In genomic region chr6:90920510-90921220, GRCm38 (mm10) we compare ENCODE assay signal across 12 mouse cellular contexts.
A peak's percentile ranks its signal among the peaks of the same experiment; 100 is the strongest.
DNase-seq lines count a peak whose midpoint lies in the region; ATAC-seq lines count a peak whose summit lies in the region.
"Had no signal": no experiment of that assay in that cellular context is flagged by ENCODE, and none has a peak within 500 bp of the region (broad histone marks: within the 10 kb centered on the region; RNA-seq: fewer than 3 reads in every experiment).

No protein-coding gene starts in this region.

- no peaks in the 10 kb centered on the region for H3K9me3 ChIP-seq in forebrain, embryonic 12.5 days
- no peaks in the 10 kb centered on the region for H3K9me3 ChIP-seq in forebrain, embryonic 11.5 days (ENCODE audit: control insufficient read depth, low read length)
- no peaks in the 10 kb centered on the region for H3K9me3 ChIP-seq in hindbrain, embryonic 12.5 days (replicated peaks)
- no peaks in the 10 kb centered on the region for H3K9me3 ChIP-seq in neural tube, embryonic 14.5 days (ENCODE audit: control insufficient read depth, low read length)

- 67% methylated on average over 4 of the region's 5 CpGs for WGBS in forebrain, embryonic 12.5 days
- WGBS in forebrain, embryonic 11.5 days = 69% methylated on average over 5 of the region's 5 CpGs
- 52% methylated on average over 5 of the region's 5 CpGs for WGBS in hindbrain, embryonic 12.5 days
- WGBS in neural tube, embryonic 14.5 days = 28% methylated on average over 5 of the region's 5 CpGs

- H3K4me2 ChIP-seq in forebrain, embryonic 12.5 days = no peak overlapping the region
- H3K4me2 ChIP-seq in forebrain, embryonic 11.5 days (ENCODE audit: low read depth, low read length, severe bottlenecking) = no peak overlapping the region
- H3K4me2 ChIP-seq in hindbrain, embryonic 12.5 days (replicated peaks) = no peak overlapping the region
- no peak overlapping the region for H3K4me2 ChIP-seq in neural tube, embryonic 14.5 days (ENCODE audit: low read depth, low read length)
- H3K4me2 ChIP-seq: liver, embryonic 11.5 days had no signal

- no peaks in the 10 kb centered on the region for H3K27me3 ChIP-seq in forebrain, embryonic 12.5 days
- H3K27me3 ChIP-seq in forebrain, embryonic 11.5 days (ENCODE audit: control insufficient read depth, insufficient read depth, low read length) = no peaks in the 10 kb centered on the region
- H3K27me3 ChIP-seq in hindbrain, embryonic 12.5 days = no peaks in the 10 kb centered on the region
- H3K27me3 ChIP-seq in neural tube, embryonic 14.5 days (ENCODE audit: control insufficient read depth, insufficient read depth, low read length) = no peaks in the 10 kb centered on the region

- peaks cover 34% of the 10 kb centered on the region for H3K4me1 ChIP-seq in forebrain, embryonic 12.5 days
- no peaks in the 10 kb centered on the region for H3K4me1 ChIP-seq in forebrain, embryonic 11.5 days (replicated peaks; ENCODE audit: control insufficient read depth, insufficient read depth, low read length)
- peaks cover 64% of the 10 kb centered on the region for H3K4me1 ChIP-seq in hindbrain, embryonic 12.5 days
- peaks cover 40% of the 10 kb centered on the region for H3K4me1 ChIP-seq in neural tube, embryonic 14.5 days (ENCODE audit: control insufficient read depth, insufficient read depth, low read length)

- DNase-seq in forebrain, embryonic 11.5 days (ENCODE audit: low spot score) = no peak
- DNase-seq in lung, postnatal 10 days = peak; percentile 31
- DNase-seq in lung, adult 18-20 months = no peak
- DNase-seq in gastrocnemius, postnatal 25 days = no peak
- no peak for DNase-seq in frontal cortex, adult 2 months (ENCODE audit: extremely low spot score in 1 of 2, low spot score in 1 of 2)
- DNase-seq: adrenal gland, adult 2 months; cerebellum, adult 11 months; heart, postnatal 36 days had no signal

- no peaks in the 10 kb centered on the region for H3K36me3 ChIP-seq in forebrain, embryonic 12.5 days (replicated peaks)
- H3K36me3 ChIP-seq in forebrain, embryonic 11.5 days (ENCODE audit: control insufficient read depth, insufficient read depth, low read length) = no peaks in the 10 kb centered on the region
- H3K36me3 ChIP-seq in hindbrain, embryonic 12.5 days = no peaks in the 10 kb centered on the region
- H3K36me3 ChIP-seq in neural tube, embryonic 14.5 days (ENCODE audit: control insufficient read depth, insufficient read depth, low read length) = no peaks in the 10 kb centered on the region

- no peak overlapping the region for H3K9ac ChIP-seq in forebrain, embryonic 12.5 days
- no peak overlapping the region for H3K9ac ChIP-seq in forebrain, embryonic 11.5 days (ENCODE audit: low read length)
- no peak overlapping the region for H3K9ac ChIP-seq in hindbrain, embryonic 12.5 days
- H3K9ac ChIP-seq in neural tube, embryonic 14.5 days (replicated peaks; ENCODE audit: low read depth, low read length) = no peak overlapping the region

- H3K27ac ChIP-seq in forebrain, embryonic 12.5 days = peak overlapping the region; percentile 54; the same call in 1 of the 2 replicates
- H3K27ac ChIP-seq in forebrain, embryonic 11.5 days (ENCODE audit: low read depth, low read length) = no peak overlapping the region
- peak overlapping the region; percentile 78 for H3K27ac ChIP-seq in hindbrain, embryonic 12.5 days
- 0 out of 2 replicates have a peak overlapping the region, but pooled peaks have one; percentile 4 for H3K27ac ChIP-seq in neural tube, embryonic 14.5 days (ENCODE audit: low read depth, low read length)

- no peak overlapping the region for H3K4me3 ChIP-seq in forebrain, embryonic 12.5 days (replicated peaks)
- no peak overlapping the region for H3K4me3 ChIP-seq in forebrain, embryonic 11.5 days (ENCODE audit: low read depth, low read length)
- H3K4me3 ChIP-seq in hindbrain, embryonic 12.5 days = no peak overlapping the region
- H3K4me3 ChIP-seq in neural tube, embryonic 14.5 days (ENCODE audit: low read depth, low read length) = no peak overlapping the region

- 0 out of 2 replicates have a peak, but pooled peaks have one; percentile 23 for ATAC-seq in forebrain, embryonic 12.5 days (ENCODE audit: low FRiP score)
- ATAC-seq in forebrain, embryonic 11.5 days (replicated peaks; ENCODE audit: low FRiP score) = no peak
- peak; percentile 26; the same call in 1 of the 2 replicates for ATAC-seq in hindbrain, embryonic 12.5 days (ENCODE audit: low FRiP score)
- ATAC-seq in neural tube, embryonic 14.5 days (ENCODE audit: low read depth) = no peak

Comparison
In these comparisons a context has a peak if more than half of its experiments do, and no peak if none do; other contexts are left out.
1. ATAC-seq: peak in forebrain, embryonic 12.5 days (single experiment) and hindbrain, embryonic 12.5 days (single experiment); none in forebrain, embryonic 11.5 days (single experiment) and neural tube, embryonic 14.5 days (single experiment).